Comparison of ENCODE assay signal across 23 mouse cellular contexts in genomic region chr13:30792741-30793140, GRCm38 (mm10). TPM values are rescaled to one million over a fixed set of nuclear protein-coding genes. Genes with fewer than 3 reads are reported as not detected.
DNase-seq lines count a peak whose midpoint lies in the region; ATAC-seq and TF ChIP-seq lines count a peak whose summit lies in the region.
"Had no signal": no experiment of that assay in that cellular context is flagged by ENCODE, and none has a peak within 500 bp of the region (broad histone marks: within the 10 kb centered on the region; RNA-seq: fewer than 3 reads in every experiment).

No protein-coding gene starts in this region.

- H3K27ac ChIP-seq in gastrocnemius, adult 2 months, result peak overlapping the region; percentile 38; the same call in 1 of the 2 replicates
- no peak overlapping the region for H3K27ac ChIP-seq in lung, embryonic 15.5 days
- H3K27ac ChIP-seq in hindbrain, embryonic 13.5 days, result no peak overlapping the region
- H3K27ac ChIP-seq: embryonic facial prominence, embryonic 15.5 days; forebrain, embryonic 10.5 days; heart, embryonic 15.5 days; hindbrain, embryonic 10.5 days; hindbrain, embryonic 15.5 days had no signal

- no peaks in the 10 kb centered on the region for H3K9me3 ChIP-seq in lung, embryonic 15.5 days
- H3K9me3 ChIP-seq in hindbrain, embryonic 13.5 days, result no peaks in the 10 kb centered on the region
- H3K9me3 ChIP-seq: embryonic facial prominence, embryonic 15.5 days; forebrain, embryonic 10.5 days; heart, embryonic 15.5 days; hindbrain, embryonic 10.5 days; hindbrain, embryonic 15.5 days had no signal

- peak; percentile 52; the same call in 1 of the 2 replicates for ATAC-seq in lung, embryonic 15.5 days (ENCODE audit: borderline replicate concordance, extremely low read depth, low FRiP score, low TSS enrichment)
- no peak for ATAC-seq in hindbrain, embryonic 13.5 days (ENCODE audit: low FRiP score)
- ATAC-seq: forebrain, embryonic 14.5 days had no signal

- no peaks in the 10 kb centered on the region for H3K27me3 ChIP-seq in lung, embryonic 15.5 days
- no peaks in the 10 kb centered on the region for H3K27me3 ChIP-seq in hindbrain, embryonic 13.5 days
- H3K27me3 ChIP-seq: CH12.LX; embryonic facial prominence, embryonic 15.5 days; heart, embryonic 15.5 days; hindbrain, embryonic 15.5 days had no signal

- H3K4me3 ChIP-seq in gastrocnemius, adult 2 months, result no peak overlapping the region
- H3K4me3 ChIP-seq in lung, embryonic 15.5 days, result no peak overlapping the region
- H3K4me3 ChIP-seq in lung, adult 2 months (replicated peaks; ENCODE audit: extremely low read depth, low read depth, low read length), result no peak overlapping the region
- H3K4me3 ChIP-seq in hindbrain, embryonic 13.5 days, result no peak overlapping the region
- H3K4me3 ChIP-seq: embryonic facial prominence, embryonic 15.5 days; erythroblast, embryonic 14.5 days; forebrain, embryonic 10.5 days; heart, embryonic 15.5 days; hindbrain, embryonic 10.5 days; hindbrain, embryonic 15.5 days had no signal

- 0 out of 2 replicates have a peak, but pooled peaks cover 4% of the 10 kb centered on the region for H3K4me1 ChIP-seq in lung, embryonic 15.5 days
- H3K4me1 ChIP-seq in lung, adult 2 months (ENCODE audit: control insufficient read depth, insufficient read depth, low read length), result no peaks in the 10 kb centered on the region
- no peaks in the 10 kb centered on the region for H3K4me1 ChIP-seq in hindbrain, embryonic 13.5 days (replicated peaks)
- H3K4me1 ChIP-seq: hindbrain, embryonic 15.5 days had no signal

- H3K4me2 ChIP-seq in lung, embryonic 15.5 days, result no peak overlapping the region
- no peak overlapping the region for H3K4me2 ChIP-seq in hindbrain, embryonic 13.5 days
- H3K4me2 ChIP-seq: embryonic facial prominence, embryonic 15.5 days; heart, embryonic 11.5 days; heart, embryonic 15.5 days; hindbrain, embryonic 15.5 days had no signal

- intact Hi-C loops in gastrocnemius, adult 2 months (cut with DNase I), result no loop called here

- no peaks in the 10 kb centered on the region for H3K36me3 ChIP-seq in lung, embryonic 15.5 days
- H3K36me3 ChIP-seq in hindbrain, embryonic 13.5 days, result no peaks in the 10 kb centered on the region; the same call in 1 of the 2 replicates
- H3K36me3 ChIP-seq: embryonic facial prominence, embryonic 15.5 days; forebrain, embryonic 10.5 days; heart, embryonic 15.5 days; hindbrain, embryonic 10.5 days; hindbrain, embryonic 15.5 days had no signal

- DNase-seq in gastrocnemius, adult 2 months, result no peak
- no peak for DNase-seq in gastrocnemius, postnatal 10 days
- DNase-seq in lung, adult 2 months, result no peak
- peak; percentile 4 to 14 for DNase-seq in right cerebral cortex, postnatal 10 days (ENCODE audit: low spot score in 2 of 2)
- no peak for DNase-seq in right cerebral cortex, adult 18-20 months
- DNase-seq in NIH3T3 (ENCODE audit: low read depth), result peak; percentile 42
- DNase-seq: adrenal gland, adult 2 months; adrenal gland, postnatal 25 days; cerebellum, adult 18-20 months; cerebellum, adult 9-11 months; cerebellum, postnatal 36 days; heart, adult 18-20 months had no signal

- H3K9ac ChIP-seq in lung, embryonic 15.5 days, result no peak overlapping the region
- H3K9ac ChIP-seq in hindbrain, embryonic 13.5 days, result no peak overlapping the region
- H3K9ac ChIP-seq: embryonic facial prominence, embryonic 15.5 days; heart, embryonic 15.5 days; hindbrain, embryonic 15.5 days had no signal

- no peak for TF ChIP-seq POLR2A in lung, adult 2 months (IDR thresholded peaks at IDR 0.05; ENCODE audit: borderline replicate concordance, extremely low read depth, low read depth, low read length)

- no peak for TF ChIP-seq CTCF in gastrocnemius, adult 2 months (IDR thresholded peaks at IDR 0.05)
- TF ChIP-seq CTCF in lung, adult 2 months (IDR thresholded peaks at IDR 0.05; ENCODE audit: insufficient read depth, low read length), result no peak

- 38% methylated on average over 3 of the region's 3 CpGs for WGBS in lung, embryonic 15.5 days
- WGBS in lung, adult 2 months, result 63% methylated on average over 3 of the region's 3 CpGs
- 90% methylated on average over 3 of the region's 3 CpGs for WGBS in hindbrain, embryonic 13.5 days

RNA-seq across cellular contexts. Expression of gene Irf4, which starts 43.7 kb away (rescaled TPM):
- 1 to 10 TPM in 1 of 2 experiments, under 1 TPM in 1; 0.64 to 2.5 TPM for total RNA-seq in gastrocnemius, adult 2 months (2021)
- total RNA-seq in gastrocnemius, postnatal 10 days (2021), result 1 to 10 TPM; 1.8 to 2.7 TPM
- polyA plus RNA-seq in lung, embryonic 15.5 days (2015; fragmentation: Nextera tagmentation; extraction: Ambion mirVana), result 0.15 and 0.17 TPM in 2 replicates
- 2.0 and 2.9 TPM in 2 replicates for polyA plus RNA-seq in lung, adult 2 months (2012; rRNA removed)
- 0.12 and 0.21 TPM in 2 replicates for polyA plus RNA-seq in hindbrain, embryonic 13.5 days (2015; fragmentation: Nextera tagmentation; extraction: Ambion mirVana)
- polyA plus RNA-seq: erythroblast, embryonic 14.5 days; forebrain, embryonic 10.5 days; hindbrain, embryonic 10.5 days had no signal

Comparison
In these comparisons a context has a peak if more than half of its experiments do, and no peak if none do; other contexts are left out.
1. DNase-seq: peak in right cerebral cortex, postnatal 10 days (2 of 2) and NIH3T3 (single experiment); none in gastrocnemius, adult 2 months (single experiment), gastrocnemius, postnatal 10 days (single experiment), lung, adult 2 months (single experiment) and right cerebral cortex, adult 18-20 months (single experiment).